Mouse (Mus musculus): ENCODE results near the gene Lsr. TPM values are rescaled to one million over a fixed set of nuclear protein-coding genes. Genes with fewer than 3 reads are reported as not detected.

Gene Lsr
- polyA plus RNA-seq, 1 experiment, result 11.3 TPM

- no peaks in the 10 kb centered on the region for H3K4me1 ChIP-seq (ENCODE audit: control insufficient read depth, insufficient read depth, low read length)
- H3K27ac ChIP-seq (ENCODE audit: insufficient read depth, low read length), result no peak overlapping the region
- TF ChIP-seq CTCF (IDR thresholded peaks at IDR 0.05; ENCODE audit: extremely low read depth, insufficient read depth, low read length), result no peak
- no peak for TF ChIP-seq POLR2A (IDR thresholded peaks at IDR 0.05; ENCODE audit: extremely low read depth, insufficient read depth, low read length)
- H3K4me3 ChIP-seq (ENCODE audit: insufficient read depth, low read length), result no peak overlapping the region
Observed at GRCm38 (mm10) chr7:30966657-30967056, 6.6 kb downstream of the Lsr start.

GRCm38 (mm10) chr7:30965677-30966076 lies 7.6 kb downstream of the Lsr start:
- TF ChIP-seq POLR2A (IDR thresholded peaks at IDR 0.05; ENCODE audit: extremely low read depth, insufficient read depth, low read length) (no peak), CTCF (IDR thresholded peaks at IDR 0.05; ENCODE audit: extremely low read depth, insufficient read depth, low read length) (no peak)
- Histone ChIP-seq H3K27ac (ENCODE audit: insufficient read depth, low read length) (no peak overlapping the region), H3K4me1 (ENCODE audit: control insufficient read depth, insufficient read depth, low read length) (no peaks in the 10 kb centered on the region), H3K4me3 (ENCODE audit: insufficient read depth, low read length) (no peak overlapping the region)

GRCm38 (mm10) chr7:30964366-30964765 lies 8.9 kb downstream of the Lsr start:
- no peak for TF ChIP-seq POLR2A (IDR thresholded peaks at IDR 0.05; ENCODE audit: extremely low read depth, insufficient read depth, low read length)
- H3K27ac ChIP-seq (ENCODE audit: insufficient read depth, low read length), result no peak overlapping the region
- H3K4me3 ChIP-seq (ENCODE audit: insufficient read depth, low read length), result no peak overlapping the region
- no peaks in the 10 kb centered on the region for H3K4me1 ChIP-seq (ENCODE audit: control insufficient read depth, insufficient read depth, low read length)

GRCm38 (mm10) chr7:30962862-30963261 lies 10.4 kb downstream of the Lsr start:
- TF ChIP-seq POLR2A (IDR thresholded peaks at IDR 0.05; ENCODE audit: extremely low read depth, insufficient read depth, low read length), result 0 out of 2 replicates have a peak, but pooled peaks have one; percentile 34
- no peak for TF ChIP-seq CTCF (IDR thresholded peaks at IDR 0.05; ENCODE audit: extremely low read depth, insufficient read depth, low read length)
- H3K27ac ChIP-seq (ENCODE audit: insufficient read depth, low read length), result no peak overlapping the region
- no peaks in the 10 kb centered on the region; the same call in 1 of the 2 replicates for H3K4me1 ChIP-seq (ENCODE audit: control insufficient read depth, insufficient read depth, low read length)
- H3K4me3 ChIP-seq (ENCODE audit: insufficient read depth, low read length), result no peak overlapping the region

GRCm38 (mm10) chr7:30959786-30960349 lies 13.4 kb downstream of the Lsr start:
- no peak overlapping the region for H3K27ac ChIP-seq (ENCODE audit: insufficient read depth, low read length)
- no peak for TF ChIP-seq CTCF (IDR thresholded peaks at IDR 0.05; ENCODE audit: extremely low read depth, insufficient read depth, low read length)
- no peak for TF ChIP-seq POLR2A (IDR thresholded peaks at IDR 0.05; ENCODE audit: extremely low read depth, insufficient read depth, low read length)
- no peak overlapping the region for H3K4me3 ChIP-seq (ENCODE audit: insufficient read depth, low read length)
- peaks cover 4% of the 10 kb centered on the region for H3K4me1 ChIP-seq (ENCODE audit: control insufficient read depth, insufficient read depth, low read length)

- Histone ChIP-seq H3K4me3 (ENCODE audit: insufficient read depth, low read length) (no peak overlapping the region), H3K4me1 (ENCODE audit: control insufficient read depth, insufficient read depth, low read length) (peaks cover 4% of the 10 kb centered on the region), H3K27ac (ENCODE audit: insufficient read depth, low read length) (no peak overlapping the region)
- TF ChIP-seq POLR2A (IDR thresholded peaks at IDR 0.05; ENCODE audit: extremely low read depth, insufficient read depth, low read length) (peak; percentile 3; the same call in 1 of the 2 replicates), CTCF (IDR thresholded peaks at IDR 0.05; ENCODE audit: extremely low read depth, insufficient read depth, low read length) (no peak)
Observed at GRCm38 (mm10) chr7:30958866-30959487, 14.3 kb downstream of the Lsr start.

GRCm38 (mm10) chr7:30958109-30958865 lies 15.0 kb downstream of the Lsr start:
- peak overlapping the region; percentile 78; the same call in 1 of the 2 replicates for H3K4me3 ChIP-seq (ENCODE audit: insufficient read depth, low read length)
- peaks cover 4% of the 10 kb centered on the region for H3K4me1 ChIP-seq (ENCODE audit: control insufficient read depth, insufficient read depth, low read length)
- peak overlapping the region; percentile 82; the same call in 1 of the 2 replicates for H3K27ac ChIP-seq (ENCODE audit: insufficient read depth, low read length)
- TF ChIP-seq POLR2A (IDR thresholded peaks at IDR 0.05; ENCODE audit: extremely low read depth, insufficient read depth, low read length) (no peak), CTCF (IDR thresholded peaks at IDR 0.05; ENCODE audit: extremely low read depth, insufficient read depth, low read length) (no peak)

- H3K27ac ChIP-seq (ENCODE audit: insufficient read depth, low read length), result peak overlapping the region; percentile 100
- peak overlapping the region; percentile 78 for H3K4me3 ChIP-seq (ENCODE audit: insufficient read depth, low read length)
- H3K4me1 ChIP-seq (ENCODE audit: control insufficient read depth, insufficient read depth, low read length), result peaks cover 4% of the 10 kb centered on the region
- no peak for TF ChIP-seq CTCF (IDR thresholded peaks at IDR 0.05; ENCODE audit: extremely low read depth, insufficient read depth, low read length)
- peak; percentile 77 for TF ChIP-seq POLR2A (IDR thresholded peaks at IDR 0.05; ENCODE audit: extremely low read depth, insufficient read depth, low read length)
Observed at GRCm38 (mm10) chr7:30957367-30957783, 15.9 kb downstream of the Lsr start.

- H3K4me3 ChIP-seq (ENCODE audit: insufficient read depth, low read length), result peak within 1 kb of the TSS; percentile 78
- TF ChIP-seq CTCF (IDR thresholded peaks at IDR 0.05; ENCODE audit: extremely low read depth, insufficient read depth, low read length) (no peak), POLR2A (IDR thresholded peaks at IDR 0.05; ENCODE audit: extremely low read depth, insufficient read depth, low read length) (no peak)
- peak within 1 kb of the TSS; percentile 100 for H3K27ac ChIP-seq (ENCODE audit: insufficient read depth, low read length)
- H3K4me1 ChIP-seq (ENCODE audit: control insufficient read depth, insufficient read depth, low read length), result peaks cover 4% of the 10 kb centered on the region
Observed at GRCm38 (mm10) chr7:30956756-30957366, 16.4 kb downstream of the Lsr start, which contains the start of gene Usf2. Gene Usf2, minus strand, starts transcription at chr7:30956803.

All from cortical plate, adult 2 months (tissue).